Mouse (Mus musculus): ENCODE data around the gene Ccnb2. TPM values are rescaled to one million over a fixed set of nuclear protein-coding genes. Genes with fewer than 3 reads are reported as not detected.

Gene Ccnb2
- total RNA-seq (2023) = 1 to 10 TPM; 1.8 to 2.3 TPM

DNA sequence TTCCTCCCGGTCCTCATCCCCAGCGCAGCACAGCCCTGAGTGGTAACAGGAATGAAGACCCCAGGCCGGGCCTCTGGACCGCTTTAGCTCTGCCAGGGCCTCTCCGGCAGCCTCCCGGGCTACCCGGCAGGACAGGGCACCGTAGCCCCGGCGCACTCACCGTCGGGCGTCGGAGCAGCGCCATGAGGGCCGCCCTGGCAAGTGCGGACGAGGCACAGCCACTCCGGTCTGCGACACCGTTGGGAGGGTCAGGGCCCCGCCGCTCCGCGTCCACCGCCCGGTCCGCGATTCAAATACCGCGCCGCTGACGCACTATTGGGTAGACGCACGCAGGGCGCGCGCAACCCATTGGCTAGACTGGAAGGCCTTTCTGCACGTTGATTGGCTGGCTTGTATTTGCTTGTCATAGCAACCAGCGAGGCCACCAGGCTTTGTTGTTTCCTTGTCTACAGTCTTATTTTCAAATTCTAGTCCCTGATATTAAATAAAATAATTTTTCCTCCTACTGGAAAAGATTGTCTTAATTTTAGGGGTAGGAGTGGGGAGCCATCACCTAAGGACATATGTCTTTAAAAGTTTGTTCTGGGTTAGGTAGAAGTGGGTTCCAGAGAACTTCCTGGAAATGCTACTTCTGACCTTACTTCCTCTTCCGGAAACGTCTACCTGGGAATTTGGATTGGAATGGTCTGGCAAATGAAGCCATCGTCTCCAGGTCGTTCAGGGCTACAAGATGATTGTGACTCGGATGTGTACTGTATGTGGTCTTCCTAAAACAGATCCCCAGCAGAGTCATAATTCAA, at the start of gene Ccnb2:
Ccnb2 (minus strand) TSS at position 291 of the 800 bp plus-strand sequence.

Other genes starting within 250 kb of the Ccnb2 start
- 1 to 10 TPM; 4.8 to 6.2 TPM for gene Myo1e, start 214.2 kb downstream of the Ccnb2 start, total RNA-seq (2023)
- gene Rnf111, start 82.2 kb upstream of the Ccnb2 start, total RNA-seq (2023) = 10 to 100 TPM; 73.3 to 75.5 TPM
- 10 to 100 TPM; 63.1 to 70.1 TPM for gene Sltm, start 121.2 kb upstream of the Ccnb2 start, total RNA-seq (2023)
- gene Gm10642, start 234.7 kb upstream of the Ccnb2 start, total RNA-seq (2023) = 1 to 10 TPM; 1.4 to 3.2 TPM
- gene Mindy2, start 235.6 kb upstream of the Ccnb2 start, total RNA-seq (2023) = 10 to 100 TPM; 27.0 to 33.1 TPM